Mouse (Mus musculus): ENCODE measurements around the gene Rab39.

GRCm38 (mm10) chr9:53700496-53700895 is 5.5 kb downstream of the Rab39 start:
- TF ChIP-seq GATA1 (IDR thresholded peaks at IDR 0.05; ENCODE audit: low read length): no peak
- no peak for TF ChIP-seq TAL1 (IDR thresholded peaks at IDR 0.05; ENCODE audit: low read length)
